Mouse (Mus musculus) neural tube, embryonic 14.5 days (tissue): ENCODE measurements around the gene Mov10. TPM values are rescaled to one million over a fixed set of nuclear protein-coding genes. Genes with fewer than 3 reads are reported as not detected.

ENCODE experiments used
- ATAC-seq: fragments of 200-750 bp; cut with Nextera tagmentation; 2 replicates; pipeline ENCODE4 v1.8.0; 2017; ENCODE audit warnings: low read depth, mild to moderate bottlenecking, moderate TSS enrichment, moderate library complexity
- H3K27ac ChIP-seq: fragments of 300-500 bp; sonication (generic); 2 replicates; pipeline ENCODE4 v1.5.1; 2014; ENCODE audit warnings: low read depth, mild to moderate bottlenecking, control low read depth, low read length, moderate library complexity, mixed read lengths
- H3K27me3 ChIP-seq: fragments of 300-500 bp; sonication (generic); 2 replicates; pipeline ENCODE4 v1.6.1; 2014; ENCODE audit warnings: low read length; ENCODE audit not compliant: control insufficient read depth, insufficient read depth
- H3K36me3 ChIP-seq: fragments of 300-500 bp; sonication (generic); 2 replicates; pipeline ENCODE4 v1.6.1; 2014; ENCODE audit warnings: low read length, mixed read lengths; ENCODE audit not compliant: control insufficient read depth, insufficient read depth
- H3K4me1 ChIP-seq: fragments of 300-500 bp; sonication (generic); 2 replicates; pipeline ENCODE4 v1.6.1; 2014; ENCODE audit warnings: low read length; ENCODE audit not compliant: control insufficient read depth, insufficient read depth
- H3K4me2 ChIP-seq: fragments of 300-500 bp; sonication (generic); 2 replicates; pipeline ENCODE4 v1.6.1; 2014; ENCODE audit warnings: mild to moderate bottlenecking, low read depth, low read length, control low read depth
- H3K4me3 ChIP-seq: fragments of 300-500 bp; sonication (generic); 2 replicates; pipeline ENCODE4 v1.5.1; 2014; ENCODE audit warnings: low read depth, low read length, control low read depth, mixed read lengths
- H3K9ac ChIP-seq: fragments of 300-500 bp; sonication (generic); replicated peaks from 2 replicates; pipeline ENCODE4 v1.6.1; 2014; ENCODE audit warnings: low read depth, mild to moderate bottlenecking, control low read depth, low read length, mixed read lengths
- H3K9me3 ChIP-seq: fragments of 300-500 bp; sonication (generic); 2 replicates; pipeline ENCODE4 v1.6.1; 2016; ENCODE audit warnings: low read length; ENCODE audit not compliant: control insufficient read depth
- WGBS: fragments of 180-500 bp; shearing (Covaris S2); extraction: QIAGEN DNeasy Blood & Tissue Kit; methylation state at CpG from one replicate; pipeline ENCODE4 v1.1.7; 2014; 5-methylcytosine and 5-hydroxymethylcytosine counted together
- polyA plus RNA-seq: library from polyadenylated mRNA; unstranded; fragments of >200 nt; fragmentation: Nextera tagmentation; extraction: Ambion mirVana; gene quantifications from 2 replicates; pipeline ENCODE4 v1.2.1, GENCODE M21; 2014

The Mov10 gene
- polyA plus RNA-seq, 1 experiment from 2014 or later: 3.8 TPM

DNA sequence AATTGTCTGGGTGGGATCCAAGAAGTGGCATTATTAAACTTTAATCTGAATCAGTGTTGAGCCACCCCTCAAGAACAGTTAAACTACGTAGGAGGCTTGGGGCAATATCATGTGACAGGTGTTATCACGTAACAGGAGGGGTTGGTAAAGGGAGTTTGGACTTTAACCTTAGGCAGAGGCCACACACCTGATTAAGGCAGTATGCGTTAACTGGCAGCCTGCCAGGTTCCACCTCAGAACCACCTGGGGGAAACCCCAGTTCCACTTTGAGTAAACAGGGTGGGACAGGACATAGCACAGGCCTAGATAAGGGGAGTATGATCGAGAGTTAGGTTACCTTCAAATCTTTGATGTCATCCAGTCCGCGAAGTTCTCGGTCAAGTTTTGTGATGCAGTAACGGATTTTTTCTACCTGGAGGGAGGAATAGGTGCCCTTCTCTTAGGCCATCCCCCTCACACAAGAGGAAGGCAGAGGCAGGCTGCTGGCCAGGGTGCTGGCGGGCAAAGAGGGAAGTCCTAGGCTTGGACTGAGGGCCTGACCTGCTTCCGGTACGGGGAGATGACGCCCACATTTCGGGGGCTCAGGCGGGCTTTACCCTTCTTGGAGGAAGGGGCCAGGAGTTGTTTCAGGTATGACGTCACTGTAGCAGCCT lies 21.8 kb downstream of the Mov10 start:
- Histone ChIP-seq H3K27ac (no peak overlapping the region), H3K9ac (no peak overlapping the region), H3K36me3 (no peaks in the 10 kb centered on the region; the same call in 1 of the 2 replicates), H3K4me2 (no peak overlapping the region), H3K4me1 (peaks cover 6% of the 10 kb centered on the region; the same call in 1 of the 2 replicates), H3K4me3 (no peak overlapping the region), H3K27me3 (no peaks in the 10 kb centered on the region), H3K9me3 (no peaks in the 10 kb centered on the region)
- 91% methylated on average over 15 of the region's 15 CpGs for WGBS
- no peak for ATAC-seq

- Histone ChIP-seq H3K27me3 (no peaks in the 10 kb centered on the region), H3K9ac (no peak overlapping the region), H3K36me3 (no peaks in the 10 kb centered on the region), H3K27ac (no peak overlapping the region), H3K9me3 (no peaks in the 10 kb centered on the region), H3K4me1 (peaks cover 6% of the 10 kb centered on the region; the same call in 1 of the 2 replicates), H3K4me3 (no peak overlapping the region), H3K4me2 (no peak overlapping the region)
- 57% methylated on average over 15 of the region's 15 CpGs for WGBS
- ATAC-seq: no peak
Measured at GRCm38 (mm10) chr3:104795661-104796340, 22.6 kb downstream of the Mov10 start.

DNA sequence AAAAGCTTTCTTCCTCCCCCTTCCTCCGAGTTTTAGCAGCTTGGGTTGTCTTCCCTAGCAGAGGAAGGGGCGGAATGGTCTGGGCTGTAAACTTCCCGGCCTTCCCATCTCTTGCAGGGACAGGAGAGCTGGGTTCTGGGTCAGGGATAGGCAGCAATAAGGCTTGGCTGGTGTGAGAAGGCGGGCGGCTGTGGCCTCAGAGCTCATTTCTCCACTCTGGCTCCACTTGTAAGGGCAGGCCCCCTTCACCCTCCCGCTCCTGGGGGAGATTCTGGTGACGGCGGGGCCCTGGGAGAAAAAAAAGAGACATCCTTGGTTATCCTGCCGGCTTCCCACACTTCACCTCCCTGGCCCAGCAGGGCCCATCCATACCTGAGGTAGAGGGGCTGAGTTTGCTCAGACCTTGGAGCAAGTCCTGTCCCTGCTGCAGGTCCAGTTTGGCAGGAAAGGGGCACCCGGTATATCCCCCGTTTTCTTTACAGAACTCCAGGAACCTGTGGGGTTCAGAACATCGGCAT lies 23.4 kb downstream of the Mov10 start:
- H3K9me3 ChIP-seq: no peaks in the 10 kb centered on the region
- H3K4me1 ChIP-seq: peaks cover 6% of the 10 kb centered on the region; the same call in 1 of the 2 replicates
- 50% methylated on average over 12 of the region's 12 CpGs for WGBS
- no peak overlapping the region for H3K9ac ChIP-seq
- H3K4me3 ChIP-seq: no peak overlapping the region
- no peak for ATAC-seq
- H3K27me3 ChIP-seq: no peaks in the 10 kb centered on the region
- H3K27ac ChIP-seq: no peak overlapping the region
- H3K36me3 ChIP-seq: no peaks in the 10 kb centered on the region
- no peak overlapping the region for H3K4me2 ChIP-seq

GRCm38 (mm10) chr3:104793871-104794828 lies 24.2 kb downstream of the Mov10 start:
- H3K9ac ChIP-seq: no peak overlapping the region
- no peak overlapping the region for H3K4me3 ChIP-seq
- H3K27ac ChIP-seq: peak overlapping the region; percentile 60
- peak; percentile 81 for ATAC-seq
- no peaks in the 10 kb centered on the region for H3K36me3 ChIP-seq
- H3K4me2 ChIP-seq: no peak overlapping the region
- 56% methylated on average over 20 of the region's 20 CpGs for WGBS
- H3K4me1 ChIP-seq: peaks cover 6% of the 10 kb centered on the region; the same call in 1 of the 2 replicates
- H3K27me3 ChIP-seq: no peaks in the 10 kb centered on the region
- no peaks in the 10 kb centered on the region for H3K9me3 ChIP-seq

- no peak overlapping the region for H3K27ac ChIP-seq
- H3K4me1 ChIP-seq: peaks cover 11% of the 10 kb centered on the region; the same call in 1 of the 2 replicates
Measured at GRCm38 (mm10) chr3:104792360-104793270, 25.7 kb downstream of the Mov10 start.

DNA sequence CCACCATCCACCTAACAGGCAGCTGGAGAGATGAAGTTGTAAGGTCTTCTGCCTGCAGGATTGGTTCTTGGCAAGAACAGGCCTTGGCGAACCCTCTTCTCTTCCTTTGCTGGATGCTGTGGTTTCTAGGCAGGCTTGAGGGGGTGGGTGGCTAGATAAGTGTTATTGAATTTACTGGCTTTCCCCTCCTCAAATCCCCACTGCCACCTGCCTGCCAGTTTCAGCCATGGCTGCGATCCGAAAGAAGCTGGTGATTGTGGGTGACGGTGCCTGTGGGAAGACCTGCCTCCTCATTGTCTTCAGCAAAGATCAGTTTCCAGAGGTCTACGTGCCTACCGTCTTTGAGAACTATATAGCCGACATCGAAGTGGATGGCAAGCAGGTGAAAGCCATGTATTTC lies 26.7 kb downstream of the Mov10 start:
- no peaks in the 10 kb centered on the region for H3K9me3 ChIP-seq
- H3K4me2 ChIP-seq: no peak overlapping the region
- WGBS: 95% methylated on average over 8 of the region's 8 CpGs

More at GRCm38 (mm10) chr3:104792360-104793270, 25.7 kb downstream of the Mov10 start:
- Histone ChIP-seq H3K9ac (no peak overlapping the region), H3K4me2 (no peak overlapping the region), H3K27me3 (no peaks in the 10 kb centered on the region; the same call in 1 of the 2 replicates), H3K36me3 (no peaks in the 10 kb centered on the region), H3K9me3 (no peaks in the 10 kb centered on the region), H3K4me3 (no peak overlapping the region)
- no peak for ATAC-seq
- WGBS: 70% methylated on average over 15 of the region's 15 CpGs

DNA sequence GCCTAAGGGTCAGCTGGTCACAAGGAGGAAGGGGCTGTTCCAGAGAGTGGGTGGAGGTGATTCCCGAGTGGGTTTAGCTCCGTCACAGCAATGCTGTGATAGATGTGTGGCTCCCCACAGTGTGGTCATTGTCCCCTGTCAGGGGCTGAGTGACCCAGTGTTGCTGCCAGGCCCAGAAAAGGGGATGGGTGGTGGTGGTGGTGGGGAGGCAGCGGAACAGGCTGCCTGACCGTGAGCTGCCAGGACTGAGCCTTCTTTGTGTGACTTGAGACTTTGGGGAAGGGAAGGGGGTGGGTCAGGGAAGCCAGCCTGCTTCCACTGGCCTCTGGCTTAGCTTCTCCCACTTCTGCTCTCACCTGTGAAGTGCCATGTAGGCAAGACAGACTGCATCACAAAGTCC lies 27.3 kb downstream of the Mov10 start:
- ATAC-seq: no peak
- no peaks in the 10 kb centered on the region for H3K36me3 ChIP-seq
- no peak overlapping the region for H3K4me3 ChIP-seq
- H3K27ac ChIP-seq: no peak overlapping the region
- H3K4me2 ChIP-seq: peak overlapping the region; percentile 94
- no peaks in the 10 kb centered on the region for H3K9me3 ChIP-seq
- peaks cover 11% of the 10 kb centered on the region; the same call in 1 of the 2 replicates for H3K4me1 ChIP-seq
- WGBS: 29% methylated on average over 4 of the region's 4 CpGs
- H3K9ac ChIP-seq: no peak overlapping the region
- peaks cover 2% of the 10 kb centered on the region; the same call in 1 of the 2 replicates for H3K27me3 ChIP-seq

More for the DNA sequence above, 26.7 kb downstream of the Mov10 start:
- Histone ChIP-seq H3K27ac (no peak overlapping the region), H3K4me1 (peaks cover 11% of the 10 kb centered on the region; the same call in 1 of the 2 replicates), H3K4me3 (no peak overlapping the region), H3K9ac (no peak overlapping the region), H3K27me3 (no peaks in the 10 kb centered on the region; the same call in 1 of the 2 replicates), H3K36me3 (no peaks in the 10 kb centered on the region)
- ATAC-seq: no peak
